Mouse (Mus musculus) monocyte, adult 2 months (primary cell): ENCODE measurements around the gene Hps1.

Source experiments
- DNase-seq, 2 experiments: peaks; one replicate each; pipeline ENCODE4 v3.0.0; 2022; ENCODE audit warnings: low spot score in 2 of 2, low read depth in 1 of 2

Gene Hps1

DNA sequence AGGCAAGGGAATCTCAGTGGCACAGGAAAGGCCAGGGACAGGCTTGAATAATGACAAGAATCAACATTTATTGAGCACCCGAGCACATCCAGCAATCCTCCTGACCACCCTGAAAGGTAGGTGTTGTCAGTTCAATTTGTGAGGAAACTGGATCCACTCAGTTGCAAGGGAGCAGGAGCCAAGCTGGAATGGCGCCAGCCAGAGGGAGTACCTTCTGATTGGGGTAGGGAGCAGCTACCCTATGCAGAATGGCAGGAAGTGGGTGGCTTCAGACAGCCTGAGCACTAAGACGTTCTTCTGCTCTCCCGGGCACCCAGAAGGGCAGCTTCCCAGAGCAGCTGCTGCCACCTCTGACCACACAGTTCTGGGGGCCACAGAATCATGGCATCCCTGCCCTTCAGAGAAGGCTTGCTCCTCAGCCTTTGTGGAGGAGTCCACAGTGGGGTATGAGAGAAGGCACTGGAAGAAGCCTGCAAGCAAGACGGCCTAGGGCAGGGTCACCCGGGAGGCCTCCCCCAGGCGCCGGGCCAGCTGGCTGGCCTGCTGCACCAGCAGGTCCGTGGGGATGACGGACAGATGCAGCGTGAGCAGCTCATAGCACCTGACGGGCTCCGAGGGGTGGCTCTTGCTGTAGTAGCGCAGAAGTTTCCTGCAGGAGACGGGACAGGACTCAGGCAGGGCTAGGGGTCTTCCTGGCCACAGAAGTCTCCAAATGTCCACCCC, 24.5 kb downstream of the Hps1 start:
- DNase-seq = no peak

DNA sequence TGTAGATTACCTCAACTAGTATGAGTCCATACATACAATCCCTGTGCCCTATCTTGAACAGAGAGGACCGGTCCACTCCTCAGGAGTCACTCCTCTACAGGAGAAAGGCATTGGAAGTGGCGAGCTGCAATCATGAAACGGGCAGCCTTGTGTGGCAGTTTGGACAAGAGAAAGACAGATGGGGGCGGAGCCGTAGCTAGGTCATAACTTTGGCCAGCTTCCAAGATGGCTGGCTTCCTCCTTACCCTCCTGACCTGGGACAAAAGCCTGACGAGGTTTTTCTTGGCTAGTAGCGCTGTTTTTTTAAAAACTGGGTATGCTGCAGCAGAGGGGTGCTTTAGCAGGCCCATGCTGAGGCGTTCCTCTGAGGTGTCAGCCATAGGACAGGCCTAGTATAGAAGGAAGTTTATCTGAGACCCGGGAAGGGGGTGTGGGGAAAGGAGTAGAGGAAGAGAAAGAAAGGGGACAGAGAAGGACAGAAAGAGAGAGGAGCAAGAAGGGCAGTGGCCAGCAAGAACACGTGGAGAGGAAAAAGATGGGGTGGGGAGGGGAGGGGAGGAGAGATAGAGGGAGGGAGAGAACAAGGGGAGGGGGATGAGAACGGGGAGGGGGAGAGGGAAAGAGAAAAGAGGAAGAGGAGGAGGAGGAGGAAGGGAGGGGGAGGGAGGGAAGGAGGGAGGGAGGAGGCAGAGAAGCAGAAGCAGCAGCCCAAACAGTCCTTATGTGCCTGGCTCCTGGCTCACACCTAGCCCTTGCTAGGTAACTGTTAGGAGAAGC, 26.4 kb downstream of the Hps1 start:
- DNase-seq = peak; percentile 52 to 69

DNA sequence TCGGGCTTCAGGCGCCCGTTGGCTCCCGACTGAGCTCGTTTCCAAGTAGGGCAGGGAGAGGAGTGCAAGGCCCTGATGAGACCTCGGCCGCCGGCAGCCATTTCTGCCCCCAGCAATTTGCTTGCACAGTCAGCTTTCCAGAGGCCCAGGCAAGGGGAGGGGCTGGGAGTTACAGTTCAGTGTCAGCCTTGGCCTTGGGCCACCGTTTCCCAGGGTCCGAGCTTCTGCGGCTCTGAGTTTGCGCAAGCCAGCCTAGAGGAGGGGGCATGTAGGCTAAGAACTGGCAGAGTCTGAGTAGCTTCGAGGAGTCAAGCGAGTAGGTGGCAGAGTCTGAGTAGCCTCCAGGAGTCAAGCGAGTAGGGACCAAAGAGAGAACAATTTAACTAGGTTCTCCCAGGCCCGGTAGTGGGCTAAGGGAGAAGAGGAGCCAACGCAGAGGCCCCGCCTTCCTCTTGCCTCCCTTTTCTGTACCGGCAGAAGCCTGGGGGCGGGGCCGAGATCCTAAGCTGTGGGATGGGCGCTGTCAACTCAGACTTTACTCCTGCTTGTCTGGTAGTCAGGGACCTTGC, 27.3 kb downstream of the Hps1 start, which contains the start of gene Pyroxd2:
Gene Pyroxd2 (minus strand): TSS at position 413 of the 569 bp plus-strand sequence.
- DNase-seq = peak; percentile 35 to 45

DNA sequence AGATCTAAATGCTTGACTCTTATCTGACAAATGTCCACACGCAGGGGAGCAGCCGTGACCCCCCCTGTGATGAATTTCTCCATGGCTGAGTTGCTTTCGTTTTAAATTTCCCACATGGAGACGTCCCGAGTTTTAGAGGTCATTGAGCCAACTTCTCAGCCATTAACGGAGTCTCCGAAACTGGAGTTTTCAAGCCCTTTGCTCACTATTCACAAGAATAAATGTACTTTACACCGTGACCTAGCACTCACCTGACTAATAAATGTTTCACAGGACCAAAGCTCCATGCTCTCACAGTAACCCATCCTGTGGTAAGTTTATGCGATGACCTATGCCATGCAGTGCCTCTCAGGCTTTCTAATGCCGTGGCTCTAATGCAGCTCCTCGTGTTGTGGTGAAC, 29.6 kb downstream of the Hps1 start:
- DNase-seq = no peak

DNA sequence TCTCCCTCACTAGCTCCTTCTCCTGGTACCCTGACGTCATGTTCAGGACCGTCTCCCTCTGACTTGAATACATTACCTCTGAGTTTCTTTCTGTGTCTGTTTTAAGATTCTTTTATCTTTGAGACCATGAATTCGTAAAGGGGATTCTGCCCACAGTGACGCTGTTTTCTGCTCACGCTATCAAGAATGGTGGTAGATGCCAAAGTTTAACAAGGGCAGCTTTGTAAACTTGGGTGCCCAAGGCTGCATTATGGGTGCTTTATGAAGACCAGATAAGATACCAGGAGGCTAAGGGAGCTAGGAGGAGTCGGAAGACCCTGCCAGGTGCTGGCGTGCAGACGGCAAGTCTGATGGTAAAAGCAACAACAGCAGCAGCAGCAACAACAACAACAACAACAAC, 33.1 kb downstream of the Hps1 start:
- no peak for DNase-seq

DNA sequence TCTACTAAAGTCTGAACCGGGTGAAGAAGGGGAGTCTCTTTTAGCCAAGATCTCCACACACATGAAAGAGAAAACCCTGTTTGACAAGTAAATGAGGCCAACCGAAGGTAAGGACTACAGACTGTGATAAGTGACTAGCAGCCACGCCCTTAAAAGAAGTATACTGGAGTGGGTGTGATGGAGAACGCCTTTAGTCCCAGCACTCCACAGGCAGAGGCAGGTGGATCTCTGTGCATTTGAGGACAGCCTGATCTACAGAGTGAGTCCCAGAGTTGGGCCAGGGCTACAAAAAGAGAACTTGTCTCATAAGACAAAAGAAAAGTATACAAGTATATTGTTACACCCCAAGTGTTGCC, 33.9 kb downstream of the Hps1 start:
- DNase-seq = no peak

DNA sequence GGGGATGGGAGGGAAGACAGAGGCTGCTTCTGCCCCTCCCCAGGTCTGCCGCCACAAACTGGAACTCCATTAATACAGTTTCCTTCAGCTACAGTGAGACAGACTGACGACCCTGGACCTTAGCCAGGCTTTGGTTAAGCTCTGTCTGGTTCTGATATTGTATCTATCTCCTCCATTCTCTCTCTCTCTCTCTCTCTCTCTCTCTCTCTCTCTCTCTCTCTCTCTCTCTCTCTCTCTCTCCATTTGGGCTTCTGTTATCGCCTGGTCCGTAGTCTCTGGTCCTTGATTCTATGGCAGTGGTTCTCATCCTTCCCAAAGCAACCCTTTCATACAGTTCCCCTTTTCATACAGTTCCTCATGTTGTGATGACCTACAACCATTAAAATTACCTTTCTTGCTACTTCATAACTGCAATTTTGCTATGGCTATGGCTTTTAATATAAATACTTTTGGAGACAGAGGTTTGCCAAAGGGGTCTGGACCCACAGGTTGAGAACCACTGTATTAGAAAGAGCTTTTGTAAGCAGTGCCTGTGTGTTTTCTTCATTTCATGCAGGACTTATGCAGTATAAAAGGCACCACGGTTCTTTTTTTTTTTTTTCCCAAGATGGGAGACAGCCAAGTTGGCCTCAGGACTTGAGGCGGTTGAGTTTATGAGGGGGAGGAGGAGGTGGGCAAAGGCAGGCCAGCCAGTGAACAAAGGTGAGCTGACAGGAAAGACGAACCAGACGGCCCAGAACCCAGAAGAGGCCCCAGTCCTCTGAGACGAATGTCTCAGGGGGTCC, 34.5 kb downstream of the Hps1 start:
- DNase-seq = no peak

DNA sequence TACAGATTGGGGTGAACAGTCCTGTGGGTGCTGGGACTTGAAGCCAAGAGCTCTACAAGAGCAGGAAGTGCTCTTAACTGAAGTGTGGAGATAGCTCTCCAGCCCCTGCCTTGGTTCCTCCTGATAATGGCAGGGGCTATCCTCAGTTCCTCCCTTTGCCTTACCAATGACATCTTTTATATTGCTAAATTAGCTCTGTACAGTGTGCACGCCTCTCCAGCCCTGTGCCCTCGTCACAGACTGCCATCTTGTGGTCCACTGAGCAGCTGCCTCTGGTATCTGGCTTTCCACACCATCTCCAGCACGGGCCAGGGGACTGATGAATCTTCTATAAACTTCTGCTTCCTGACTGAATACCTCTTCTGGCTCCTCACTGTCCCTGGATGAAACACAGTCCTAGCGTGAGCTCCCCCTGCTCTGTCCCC, 35.6 kb downstream of the Hps1 start:
- DNase-seq = no peak

DNA sequence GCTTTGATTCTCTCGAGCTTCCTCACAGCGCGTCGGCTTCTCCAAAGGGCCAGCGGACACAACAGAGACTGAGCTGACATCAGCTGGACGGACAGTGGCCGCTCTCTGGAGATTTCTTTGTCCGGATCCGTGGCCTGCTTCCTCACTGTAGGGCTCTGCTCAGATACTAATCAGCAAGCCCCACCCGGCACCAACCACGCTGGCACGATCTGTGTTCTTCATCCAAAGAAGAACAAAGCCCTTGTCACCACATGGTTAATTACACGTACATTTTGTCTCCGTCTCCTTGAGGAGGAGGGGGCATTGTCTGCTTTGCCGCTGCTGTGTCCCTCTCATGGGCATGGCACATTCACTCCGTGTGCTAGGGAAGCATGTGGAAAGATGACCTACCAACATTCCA, 36.5 kb downstream of the Hps1 start:
- no peak for DNase-seq

DNA sequence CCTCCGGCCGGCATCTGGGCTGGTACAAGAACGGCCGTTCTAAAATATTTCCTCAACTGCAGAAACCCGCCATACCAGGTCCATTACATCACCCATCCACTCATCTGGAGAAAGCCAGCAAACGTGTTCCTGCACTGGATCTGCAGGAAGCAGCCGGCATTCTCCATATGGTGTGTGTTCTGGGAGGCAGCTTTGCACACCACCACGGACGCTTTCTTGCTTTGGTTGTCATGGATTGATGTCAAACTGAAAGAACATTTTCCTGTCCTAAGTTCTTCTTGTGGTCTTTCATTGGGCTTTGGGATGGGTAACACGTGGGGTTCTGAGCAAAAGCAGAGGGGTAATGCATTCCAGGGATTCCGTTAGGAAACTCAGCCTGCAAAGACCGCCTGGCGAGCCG, 37.9 kb downstream of the Hps1 start:
- DNase-seq = no peak

DNA sequence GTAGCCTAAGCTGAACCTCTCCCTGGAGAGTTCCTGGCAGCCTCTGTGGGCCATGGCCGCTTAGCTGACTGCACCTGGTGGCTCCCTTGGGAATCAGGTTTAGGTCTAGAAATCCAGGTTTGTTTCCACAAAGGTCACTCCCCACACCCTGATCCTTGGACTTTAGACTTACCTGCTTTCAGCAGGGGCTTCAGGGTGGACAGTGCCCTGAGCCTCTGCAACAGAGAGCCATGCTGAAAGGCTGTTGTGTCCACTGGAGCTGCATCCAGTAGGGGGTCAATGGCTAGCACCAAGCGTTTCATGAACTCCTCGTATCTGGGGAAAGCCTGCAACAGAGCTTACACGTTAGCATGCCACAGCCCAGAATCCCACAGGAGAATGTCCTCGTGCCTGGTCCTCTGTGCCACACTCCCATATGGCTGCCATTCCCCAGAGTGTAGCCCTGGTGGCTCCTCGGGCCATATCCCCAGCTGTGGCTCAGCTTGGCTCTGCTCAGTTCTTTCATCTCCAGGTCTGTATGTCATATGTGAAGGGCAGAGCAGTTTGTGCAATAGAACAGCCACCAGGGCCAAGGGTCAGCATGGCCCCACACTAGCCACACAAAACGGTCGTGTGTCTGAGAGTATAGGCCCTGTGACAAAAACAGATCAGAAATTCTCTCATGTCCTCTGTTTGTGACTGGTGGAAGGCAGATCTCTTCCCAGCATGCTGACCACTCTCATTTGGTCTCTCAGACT, 39.4 kb downstream of the Hps1 start:
- DNase-seq = no peak

DNA sequence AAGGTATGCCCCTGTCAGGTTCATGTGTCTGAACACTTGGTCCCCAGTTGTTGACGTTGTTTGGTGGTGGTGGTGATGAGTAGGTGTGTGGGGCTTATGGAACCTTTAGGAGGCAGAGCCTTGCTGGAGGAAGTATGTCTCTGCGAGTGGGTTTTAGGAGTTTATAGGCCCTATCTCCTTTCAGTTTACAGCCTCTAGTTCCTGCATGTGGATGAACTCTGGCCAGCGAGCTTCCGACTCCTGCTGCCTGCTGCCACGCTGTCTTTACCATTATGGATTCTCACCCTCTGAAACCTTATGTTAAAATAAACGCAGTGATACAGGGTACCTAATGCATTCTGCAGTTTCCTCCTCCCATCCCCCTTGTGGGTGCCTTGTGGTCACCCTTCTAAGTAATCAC, 40.0 kb downstream of the Hps1 start:
- DNase-seq = no peak

DNA sequence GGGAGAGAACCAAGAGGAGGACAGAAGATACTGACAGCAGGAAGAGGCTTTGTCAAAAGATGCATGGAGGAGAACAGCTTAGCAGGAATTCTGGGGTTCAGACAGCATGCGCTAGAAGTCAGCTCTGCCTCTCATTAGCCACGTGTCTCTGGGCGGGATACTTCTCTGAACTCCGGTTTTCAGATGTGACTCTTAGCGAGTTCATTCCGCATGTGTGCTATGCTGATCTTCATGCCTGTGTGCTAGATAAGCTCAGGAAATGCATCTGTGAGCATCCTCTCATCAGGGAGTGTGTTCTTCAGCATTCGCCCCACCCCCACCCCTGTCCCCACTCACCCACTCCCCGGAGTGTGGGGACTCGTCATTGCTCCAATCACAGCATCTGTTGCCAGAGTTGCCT, 42.0 kb downstream of the Hps1 start:
- no peak for DNase-seq

DNA sequence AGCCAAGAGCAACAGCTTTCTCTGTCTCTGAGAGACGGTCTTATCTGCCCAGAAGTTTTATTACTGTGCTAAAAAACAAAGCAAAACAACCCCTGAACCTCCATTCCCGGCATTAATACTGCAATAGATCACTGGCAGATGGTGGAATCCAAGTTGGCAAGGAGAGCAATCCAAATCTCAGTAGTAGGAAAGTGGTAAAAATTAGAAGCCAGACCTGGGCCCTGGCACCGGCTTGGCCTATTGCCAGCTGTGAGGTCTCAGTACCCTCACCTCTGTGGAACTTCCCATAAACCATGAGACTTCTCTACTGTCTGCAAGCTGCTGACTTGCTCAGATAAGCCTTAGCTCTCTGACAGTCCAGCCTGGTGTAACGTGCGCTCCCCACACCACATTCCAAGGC, 44.8 kb downstream of the Hps1 start:
- DNase-seq = no peak

DNA sequence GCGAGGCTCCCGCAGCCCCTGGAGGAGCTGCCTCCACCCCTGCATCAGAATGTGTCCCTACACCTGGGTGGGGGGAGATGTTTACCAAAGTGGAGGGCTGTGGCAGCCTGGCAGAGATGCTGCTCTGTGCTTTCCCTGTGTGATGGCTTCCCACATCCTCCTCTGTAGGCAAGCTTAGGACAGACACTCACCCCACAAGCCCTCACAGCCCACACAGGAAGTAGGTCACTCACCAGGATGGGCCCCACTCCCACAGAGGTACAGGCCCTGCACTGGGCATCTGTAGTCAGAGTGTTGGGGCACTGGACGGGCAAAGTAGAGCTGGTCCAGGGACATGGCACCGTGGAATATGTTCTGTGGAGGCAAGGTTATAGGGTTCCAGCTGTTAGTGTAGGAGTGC, 52.4 kb downstream of the Hps1 start:
- DNase-seq = no peak

DNA sequence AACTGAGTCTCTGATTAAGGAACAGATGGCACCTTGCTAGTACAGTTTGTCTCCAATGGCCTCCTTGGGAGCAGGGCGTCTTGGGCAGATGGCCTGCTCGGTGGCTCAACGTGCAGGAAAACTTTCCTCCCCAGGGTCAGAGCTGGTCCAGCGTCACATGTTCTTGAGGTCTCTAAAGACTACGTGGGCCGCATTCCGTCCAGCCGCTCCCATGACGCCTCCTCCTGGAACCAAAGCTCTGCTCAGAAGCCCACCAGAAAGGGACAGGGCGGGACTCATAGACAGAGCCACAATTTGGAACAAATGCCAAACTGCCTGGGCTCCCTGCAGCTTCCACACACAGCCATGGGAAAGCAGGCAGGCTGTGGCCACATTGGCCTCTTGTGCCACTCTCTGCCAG, 53.0 kb downstream of the Hps1 start:
- DNase-seq = no peak

DNA sequence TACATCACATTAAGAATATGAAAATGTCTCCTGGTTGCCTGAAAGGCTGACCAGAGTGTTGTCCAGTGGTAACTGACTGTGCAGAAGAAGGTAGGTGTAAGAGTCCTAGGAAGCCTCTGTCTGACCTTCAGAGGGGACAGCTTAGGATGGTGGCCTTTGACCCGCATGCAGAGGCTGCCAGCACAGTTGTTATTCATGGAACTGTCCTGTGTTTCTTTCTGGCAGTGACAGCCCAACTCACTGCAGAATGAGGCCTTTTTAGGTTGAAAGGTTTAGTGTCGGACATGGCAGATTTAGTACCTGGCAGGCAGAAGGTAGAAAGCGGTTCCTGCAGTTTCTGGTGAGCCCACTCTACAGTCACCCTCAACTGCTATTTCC, 53.8 kb downstream of the Hps1 start:
- DNase-seq = no peak

DNA sequence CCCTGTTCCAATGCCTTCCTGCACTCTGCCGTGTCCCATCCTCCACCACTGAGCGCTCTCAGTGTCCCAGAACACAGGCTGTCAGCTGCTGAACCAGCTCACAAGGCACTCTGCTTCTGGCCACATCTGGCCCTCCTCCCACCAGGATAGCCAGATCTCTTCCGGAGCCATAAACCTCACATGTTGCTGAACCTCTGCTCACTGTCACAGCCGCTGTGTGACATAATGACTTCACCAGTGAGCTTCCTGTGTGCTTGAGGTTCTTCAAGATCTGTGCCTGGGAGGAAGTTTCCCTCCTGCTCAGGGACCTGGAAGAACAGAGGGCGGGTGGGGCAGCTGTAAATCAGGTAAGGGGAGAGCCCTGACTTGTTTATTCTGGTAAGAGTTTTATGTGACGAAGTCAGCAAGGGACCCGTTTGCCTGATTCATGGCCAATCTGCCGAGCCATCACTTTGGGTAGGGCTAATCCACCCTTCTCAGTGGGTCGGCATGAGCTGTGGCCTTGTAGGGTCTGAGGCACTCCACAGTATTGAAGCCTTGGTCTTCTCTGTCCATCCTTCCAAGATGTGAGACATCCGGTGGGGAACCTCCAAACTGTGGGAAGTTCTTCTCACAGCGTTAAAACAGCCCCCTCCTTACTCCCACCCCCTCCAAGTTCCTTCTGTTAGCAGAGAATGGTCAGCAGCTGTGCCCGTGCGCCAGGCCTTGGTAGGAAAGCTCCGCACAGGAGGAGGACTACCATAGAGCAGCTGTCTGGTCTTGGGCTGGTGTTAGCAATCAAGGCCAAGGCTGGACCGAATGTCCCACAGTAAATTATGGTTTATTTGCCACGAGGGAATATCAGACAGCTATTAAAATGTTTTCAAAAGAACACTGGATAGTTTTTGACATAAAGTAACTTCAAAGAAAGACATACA, 54.5 kb downstream of the Hps1 start:
- no peak for DNase-seq

DNA sequence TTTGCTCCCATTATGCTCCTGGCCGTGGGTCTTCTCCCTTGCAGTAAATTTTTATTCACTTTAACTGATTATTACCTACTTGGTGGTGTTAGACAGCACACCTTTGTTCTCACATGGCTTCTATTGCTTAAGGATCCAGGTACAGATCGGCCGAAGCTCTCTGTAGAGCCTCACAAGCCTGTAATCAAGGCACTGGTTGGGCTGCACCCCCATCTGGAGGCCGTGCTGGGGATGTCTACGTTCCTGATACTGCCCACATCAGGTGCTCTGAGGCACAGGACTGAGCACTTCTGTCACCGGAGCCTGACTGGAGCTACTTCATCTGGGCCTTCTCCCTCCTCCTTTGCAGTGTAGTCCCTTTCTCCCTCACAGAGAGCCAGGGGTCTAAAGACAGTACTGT, 56.5 kb downstream of the Hps1 start:
- no peak for DNase-seq

DNA sequence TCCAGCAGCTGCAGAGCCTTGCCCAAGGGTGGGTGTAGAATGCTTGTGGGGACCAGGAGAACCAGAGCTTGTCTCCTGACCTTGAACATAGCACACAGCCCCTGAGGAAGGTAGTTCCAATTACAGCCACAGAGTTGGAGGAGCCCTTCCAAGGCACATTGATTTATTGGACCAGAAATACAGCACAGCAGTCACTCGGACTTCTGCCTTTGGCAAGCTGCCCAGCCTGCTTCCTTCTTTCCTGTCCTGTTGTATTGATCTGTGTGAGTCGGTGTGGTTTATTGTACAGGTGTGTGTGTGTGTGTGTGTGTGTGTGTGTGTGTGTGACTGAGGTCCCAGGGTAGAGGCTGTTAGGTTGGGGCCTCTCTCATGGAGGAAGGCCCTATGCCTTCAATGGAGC, 57.3 kb downstream of the Hps1 start:
- no peak for DNase-seq
